Mouse (Mus musculus) adrenal gland (tissue): ENCODE measurements around the gene Atrn.

Source experiments
- intact Hi-C: fragments of 180-260 bp; cut with DNase I; formaldehyde crosslinking; loops from one replicate; pipeline ENCODE4 v1.15.1; 2025
- microRNA-seq, 2 experiments: library from miRNA; unstranded; fragments of <30 nt; microRNA quantifications; one replicate each; pipeline ENCODE4; 2019

Atrn gene

DNA sequence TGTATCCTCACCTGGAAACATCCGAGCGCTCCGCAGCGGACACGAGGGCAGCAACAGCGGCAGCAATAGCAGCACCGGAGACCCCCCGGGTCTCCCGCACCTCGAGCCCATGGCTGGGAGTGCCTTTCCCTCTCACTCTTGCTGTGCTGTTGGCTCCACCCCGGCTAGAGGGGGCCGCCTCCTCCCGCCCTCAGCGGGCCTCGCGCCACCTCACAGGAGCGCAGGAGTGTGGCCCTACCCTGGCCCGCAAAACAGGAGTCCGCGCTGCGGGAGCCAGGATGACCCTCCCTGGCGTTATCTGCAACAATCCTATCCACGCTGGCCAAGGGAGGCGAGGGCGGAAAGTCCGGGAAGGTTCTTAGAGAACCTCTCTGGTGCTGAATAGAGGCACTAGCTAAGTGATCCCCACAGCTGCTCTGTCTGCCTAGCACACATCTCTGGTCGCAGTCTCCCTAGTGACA is 157.1 kb downstream of the Atrn start, which contains the start of gene Adam33:
Adam33 (minus strand) TSS at position 411 of the 461 bp plus-strand sequence.
- intact Hi-C loops: no loop called here

- intact Hi-C loops: no loop called here
Observed at GRCm38 (mm10) chr2:131066342-131066741, 160.0 kb downstream of the Atrn start.

DNA sequence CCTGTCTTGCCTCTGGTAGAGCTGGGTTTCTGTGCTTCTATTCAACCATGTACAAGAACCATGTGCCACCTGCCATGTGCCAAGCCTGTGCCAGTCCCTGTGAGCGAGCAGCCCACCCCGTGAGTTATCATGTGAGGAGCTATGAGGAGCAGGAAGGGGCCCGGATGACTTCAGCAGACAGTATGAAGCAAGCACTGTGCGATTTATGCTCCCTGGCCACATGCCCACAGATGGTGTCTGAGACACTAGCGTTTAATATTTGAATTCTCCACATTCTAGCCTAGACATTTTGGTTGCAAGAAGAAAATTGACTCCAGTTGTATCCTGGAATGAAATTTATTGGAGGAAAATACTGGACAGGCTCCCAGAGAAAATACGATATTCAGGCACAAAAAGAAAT is 161.2 kb downstream of the Atrn start:
- intact Hi-C loops: no loop called here

DNA sequence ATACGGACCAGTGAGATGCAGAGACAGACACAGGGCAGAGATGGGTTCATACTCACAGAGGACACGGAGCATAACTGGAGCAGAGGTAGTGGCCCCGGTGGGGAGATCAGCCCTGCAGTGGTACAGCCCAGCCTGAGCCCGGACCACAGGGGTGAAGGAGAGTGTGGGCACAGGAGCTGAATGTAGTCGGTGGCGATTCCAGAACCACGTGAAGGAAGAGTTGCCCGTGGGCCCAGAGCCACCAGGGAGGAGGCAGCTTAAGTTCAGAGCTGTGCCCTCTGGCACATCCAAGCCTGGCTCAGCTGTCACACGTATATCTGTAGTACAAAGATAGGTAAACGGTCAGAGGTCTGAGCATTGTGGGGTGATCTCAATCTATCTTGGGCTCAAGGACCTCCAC is 166.2 kb downstream of the Atrn start:
- intact Hi-C loops: no loop called here

Small RNA genes lying within 50 kb of the gene (microRNA-seq; reads per million reads assigned to microRNA genes)
- gene Mir6973b: 0 reads per million in 2 experiments
